Mouse (Mus musculus) CH12.LX (cell line): ENCODE measurements around the gene Hist1h4c. TPM values are rescaled to one million over a fixed set of nuclear protein-coding genes. Genes with fewer than 3 reads are reported as not detected.

Experiments used
- DNase-seq: peaks from one replicate; pipeline ENCODE4 v3.0.0-alpha.2; 2013; ENCODE audit errors: extremely low read depth
- H3K27ac ChIP-seq: 2 replicates; pipeline ENCODE4 v1.5.1; 2012; ENCODE audit warnings: low read depth, mild to moderate bottlenecking, control low read depth, moderate library complexity; ENCODE audit not compliant: insufficient read depth
- H3K27me3 ChIP-seq: replicated peaks from 2 replicates; pipeline ENCODE3; 2012; ENCODE audit warnings: inconsistent platforms
- H3K36me3 ChIP-seq, 2 experiments: replicated peaks in 1 of 2; 2 replicates each; pipeline versions ENCODE3 to v1.6.1; 2012; ENCODE audit warnings: inconsistent platforms in 1 of 2, low read length in 1 of 2, mild to moderate bottlenecking in 1 of 2, mixed read lengths in 1 of 2, moderate library complexity in 1 of 2; ENCODE audit not compliant: control insufficient read depth in 1 of 2, insufficient read depth in 1 of 2
- H3K4me1 ChIP-seq, 2 experiments: 2 replicates each; pipeline ENCODE4 v1.6.1; 2012; ENCODE audit warnings: inconsistent platforms in 1 of 2, moderate library complexity in 1 of 2; ENCODE audit not compliant: insufficient read depth in 2 of 2, control insufficient read depth in 1 of 2
- H3K4me2 ChIP-seq: 2 replicates; pipeline ENCODE4 v1.6.1; 2012; ENCODE audit warnings: low read depth, mild to moderate bottlenecking, control low read depth; ENCODE audit not compliant: poor library complexity, insufficient read depth, severe bottlenecking
- H3K4me3 ChIP-seq, 3 experiments: fragments of 150-350 bp in 1 of 3; sonication (generic) in 1 of 3; replicated peaks in 1 of 3; 2 replicates each; pipeline versions ENCODE3 to v1.5.1; 2011 to 2012; ENCODE audit warnings: low read depth in 2 of 3, low read length in 2 of 3, mild to moderate bottlenecking in 2 of 3, moderate library complexity in 2 of 3, control low read depth in 1 of 3, improper control_type of control experiment in 1 of 3, inconsistent platforms in 1 of 3, mixed read lengths in 1 of 3; ENCODE audit not compliant: poor library complexity in 1 of 3
- H3K79me2 ChIP-seq: replicated peaks from 2 replicates; pipeline ENCODE4 v1.6.1; 2012; ENCODE audit warnings: mild to moderate bottlenecking, moderate library complexity; ENCODE audit not compliant: control insufficient read depth, poor library complexity, insufficient read depth, severe bottlenecking; ENCODE audit errors: extremely low read depth
- H3K9ac ChIP-seq: 2 replicates; pipeline ENCODE4 v1.6.1; 2012; ENCODE audit warnings: low read depth, mild to moderate bottlenecking, control low read depth, moderate library complexity; ENCODE audit not compliant: insufficient read depth
- H3K9me3 ChIP-seq: replicated peaks from 2 replicates; pipeline ENCODE3; 2012; ENCODE audit warnings: low read length, inconsistent platforms, mixed read lengths
- BHLHE40 ChIP-seq: IDR thresholded peaks from 2 replicates; pipeline ENCODE4 v1.6.1; 2011; ENCODE audit warnings: mild to moderate bottlenecking, low read depth, low read length, improper control_type of control experiment
- CHD2 ChIP-seq: IDR thresholded peaks from 2 replicates; pipeline ENCODE4 v1.6.1; 2011; ENCODE audit warnings: low read length, improper control_type of control experiment
- ELF1 ChIP-seq: IDR thresholded peaks from 2 replicates; pipeline ENCODE4 v1.6.1; 2014; ENCODE audit warnings: low read depth, mild to moderate bottlenecking, inconsistent platforms, low read length, improper control_type of control experiment
- HCFC1 ChIP-seq: IDR thresholded peaks from 2 replicates; pipeline ENCODE4 v1.6.1; 2012; ENCODE audit warnings: low read depth, mild to moderate bottlenecking, inconsistent platforms, low read length, improper control_type of control experiment
- IRF4 ChIP-seq: IDR thresholded peaks from 2 replicates; pipeline ENCODE4 v1.6.1; 2014; ENCODE audit warnings: low read depth, mild to moderate bottlenecking, inconsistent platforms, low read length, improper control_type of control experiment
- JUN ChIP-seq: IDR thresholded peaks from 2 replicates; pipeline ENCODE4 v1.6.1; 2011; ENCODE audit warnings: low read depth, mild to moderate bottlenecking, low read length, improper control_type of control experiment, moderate library complexity; ENCODE audit not compliant: insufficient read depth
- JUND ChIP-seq: conservative IDR thresholded peaks from 2 replicates; pipeline ENCODE4 v1.6.1; 2011; ENCODE audit warnings: low read depth, low read length, improper control_type of control experiment
- KAT2A ChIP-seq: IDR thresholded peaks from 2 replicates; pipeline ENCODE4 v1.6.1; 2012; ENCODE audit warnings: low read length, improper control_type of control experiment, inconsistent platforms; ENCODE audit not compliant: insufficient replicate concordance
- MAFK ChIP-seq: IDR thresholded peaks from 2 replicates; pipeline ENCODE4 v1.6.1; 2011; ENCODE audit warnings: low read length, improper control_type of control experiment; ENCODE audit not compliant: insufficient replicate concordance
- MXI1 ChIP-seq: IDR thresholded peaks from 2 replicates; pipeline ENCODE4 v1.6.1; 2011; ENCODE audit warnings: mild to moderate bottlenecking, low read depth, low read length, improper control_type of control experiment
- NRF1 ChIP-seq: IDR thresholded peaks from 2 replicates; pipeline ENCODE4 v1.6.1; 2014; ENCODE audit warnings: low read depth, mild to moderate bottlenecking, inconsistent platforms, low read length, improper control_type of control experiment, moderate library complexity
- RAD21 ChIP-seq: IDR thresholded peaks from 2 replicates; pipeline ENCODE4 v1.6.1; 2011; ENCODE audit warnings: low read depth, mild to moderate bottlenecking, low read length, improper control_type of control experiment, moderate library complexity
- SIN3A ChIP-seq: IDR thresholded peaks from 2 replicates; pipeline ENCODE4 v1.6.1; 2012; ENCODE audit warnings: low read length, improper control_type of control experiment, inconsistent platforms
- SMC3 ChIP-seq: IDR thresholded peaks from 2 replicates; pipeline ENCODE4 v1.6.1; 2011; ENCODE audit warnings: low read depth, low read length, improper control_type of control experiment
- TCF12 ChIP-seq: IDR thresholded peaks from 2 replicates; pipeline ENCODE4 v1.6.1; 2014; ENCODE audit warnings: low read depth, mild to moderate bottlenecking, inconsistent platforms, low read length, improper control_type of control experiment
- USF1 ChIP-seq: IDR thresholded peaks from 2 replicates; pipeline ENCODE4 v1.6.1; 2014; ENCODE audit warnings: low read depth, mild to moderate bottlenecking, inconsistent platforms, low read length, improper control_type of control experiment
- ZC3H11A ChIP-seq: IDR thresholded peaks from 2 replicates; pipeline ENCODE4 v1.6.1; 2012; ENCODE audit warnings: low read depth, mild to moderate bottlenecking, inconsistent platforms, low read length, improper control_type of control experiment
- ZNF384 ChIP-seq: IDR thresholded peaks from 2 replicates; pipeline ENCODE4 v1.6.1; 2012; ENCODE audit warnings: low read depth, low read length, improper control_type of control experiment, inconsistent platforms
- dilution Hi-C: fragments of 300-500 bp; cut with MboI; formaldehyde crosslinking; loops from 2 replicates; pipeline ENCODE4 v1.14.3; 2020; ENCODE audit warnings: low sequenced_read_pairs; ENCODE audit not compliant: extremely low pct_unique_long_range_greater_than_20kb, extremely low pct_ligation_motif_present
- in situ Hi-C: fragments of 300-500 bp; cut with MboI; formaldehyde crosslinking; loops from 3 replicates; pipeline ENCODE4 v1.14.3; 2019; ENCODE audit warnings: low sequenced_read_pairs, low pct_ligation_motif_present, low pct_unique_long_range_greater_than_20kb, mixed read lengths
- polyA plus RNA-seq: library from polyadenylated mRNA; unstranded; fragments of >175 nt; gene quantifications from 2 replicates; pipeline ENCODE4 v1.2.1, GENCODE M21; 2012; ENCODE audit warnings: low read depth; ENCODE audit not compliant: insufficient read length
- total RNA-seq, 2 experiments: library from RNA; depleted of rRNA; stranded (reverse); fragments of 300-350 nt in 1 of 2; fragments of >200 nt in 1 of 2; gene quantifications; 2 replicates each; pipeline ENCODE4 v1.2.3; 2012 to 2014

The Hist1h4c gene
- total and polyA plus RNA-seq, 3 experiments, result 1.2 to 1,374 (median 6.9) TPM

DNA sequence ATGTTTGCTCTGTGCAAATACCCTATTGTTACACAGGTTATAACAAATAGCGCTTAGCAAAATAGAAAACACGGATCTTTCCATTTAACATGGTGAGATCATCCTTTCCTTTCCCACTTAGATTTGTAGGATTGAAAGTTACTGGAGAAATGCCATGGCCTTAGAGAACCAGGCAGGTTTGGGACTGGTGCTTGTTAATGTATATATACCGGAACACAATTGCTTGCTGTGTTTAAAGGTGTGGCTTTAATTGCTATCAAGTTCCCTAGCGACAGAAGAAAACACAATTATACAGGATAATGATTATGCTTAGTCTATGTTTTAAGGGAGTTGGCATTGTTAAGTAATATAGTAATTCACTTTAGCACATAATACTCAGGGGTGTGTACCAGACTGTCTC, 11.1 kb downstream of the Hist1h4c start:
- H3K36me3 ChIP-seq, result no peaks in the 10 kb centered on the region
- no peak overlapping the region for H3K4me2 ChIP-seq
- H3K4me3 ChIP-seq, result no peak overlapping the region
- H3K9ac ChIP-seq, result no peak overlapping the region
- no peak for TF ChIP-seq MXI1
- TF ChIP-seq TCF12, result no peak
- no peak for TF ChIP-seq MAFK
- no peak for TF ChIP-seq CHD2
- no peak for TF ChIP-seq IRF4
- no peak for TF ChIP-seq ELF1
- no peak for TF ChIP-seq HCFC1
- TF ChIP-seq BHLHE40, result no peak
- no peak for TF ChIP-seq ZNF384
- no peak for TF ChIP-seq KAT2A
- TF ChIP-seq SMC3, result no peak
- no peaks in the 10 kb centered on the region for H3K79me2 ChIP-seq
- H3K9me3 ChIP-seq, result no peaks in the 10 kb centered on the region
- dilution Hi-C loops, result no loop called here
- in situ Hi-C loops, result loop anchor here (10.0 kb wide), 1 partner anchor 52 kb away; no protein-coding TSS in a partner anchor
- no peaks in the 10 kb centered on the region for H3K27me3 ChIP-seq
- DNase-seq, result no peak
- peaks cover 9 to 35% of the 10 kb centered on the region in 2 experiments; a peak in 3 of 4 replicates for H3K4me1 ChIP-seq
- H3K27ac ChIP-seq, result no peak overlapping the region

DNA sequence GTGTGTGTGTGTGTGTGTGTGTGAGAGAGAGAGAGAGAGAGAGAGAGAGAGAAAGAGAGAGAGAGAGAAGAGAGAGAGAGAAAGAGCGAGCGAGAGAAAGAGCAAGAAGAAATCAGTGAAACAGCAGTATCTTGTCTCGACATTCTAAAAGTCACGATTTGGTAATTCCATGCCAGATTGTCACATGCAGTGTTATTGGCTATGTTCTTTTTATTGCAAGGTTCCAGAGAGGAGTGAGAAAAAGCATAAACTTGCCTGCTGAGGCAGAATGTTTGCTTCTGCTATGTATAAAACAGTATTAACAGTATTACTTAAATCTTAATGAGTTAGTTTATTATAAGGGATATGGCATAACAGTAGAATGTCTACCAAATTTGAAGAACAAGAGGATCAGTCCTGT, 12.3 kb downstream of the Hist1h4c start:
- Histone ChIP-seq H3K27ac (peak overlapping the region; percentile 99), H3K4me3 (peak overlapping the region; percentile 26 to 66 (median 31)), H3K4me1 (peaks cover 11 to 40% of the 10 kb centered on the region in 2 experiments; a peak in 3 of 4 replicates)

More for the DNA sequence above, 12.3 kb downstream of the Hist1h4c start:
- TF ChIP-seq ZC3H11A, result no peak
- TF ChIP-seq JUN, result no peak
- peak; percentile 45 for TF ChIP-seq BHLHE40
- no peak for TF ChIP-seq JUND
- TF ChIP-seq ELF1, result no peak
- TF ChIP-seq RAD21, result no peak
- TF ChIP-seq USF1, result no peak
- TF ChIP-seq NRF1, result no peak
- 0 out of 2 replicates have a peak, but pooled peaks have one; percentile 22 for TF ChIP-seq SIN3A
- Histone ChIP-seq H3K9ac (peak overlapping the region; percentile 91), H3K27me3 (no peaks in the 10 kb centered on the region), H3K79me2 (no peaks in the 10 kb centered on the region), H3K36me3 (no peaks in the 10 kb centered on the region), H3K9me3 (no peaks in the 10 kb centered on the region), H3K4me2 (peak overlapping the region; percentile 97)
- peak; percentile 31 for DNase-seq
- in situ Hi-C loops, result loop anchor here (10.0 kb wide), 1 partner anchor 51 kb away; no protein-coding TSS in a partner anchor
- dilution Hi-C loops, result no loop called here
